Mouse (Mus musculus): ENCODE results near the gene Sult2a5. TPM values are rescaled to one million over a fixed set of nuclear protein-coding genes. Genes with fewer than 3 reads are reported as not detected.

Gene Sult2a5
- total RNA-seq (2021), result not detected
- long read RNA-seq, experiment 1, result 0 reads
- long read RNA-seq, experiment 2, result 0 reads

DNA sequence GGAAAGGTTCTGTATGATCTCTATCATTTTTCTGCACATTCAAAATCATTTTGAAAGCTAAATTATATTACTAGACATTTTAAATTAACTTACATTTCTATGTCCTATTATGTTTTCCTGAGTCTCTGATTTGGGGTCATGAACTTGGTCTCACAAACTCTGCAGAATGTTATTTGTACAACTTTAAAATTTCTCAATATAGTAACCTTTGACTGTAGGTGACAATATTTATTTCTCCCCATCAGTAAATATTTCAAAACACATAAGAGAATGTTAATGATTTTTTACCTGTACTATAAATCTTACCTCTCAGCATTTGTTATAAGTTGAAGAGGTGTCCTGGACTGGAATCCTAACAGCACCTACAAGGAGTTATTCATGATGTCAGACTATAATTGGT is at the start of gene Sult2a5:
Sult2a5 (plus strand) TSS at position 301 of the 400 bp plus-strand sequence.
- DNase-seq (ENCODE audit: extremely low spot score in 1 of 2, low spot score in 2 of 2), result no peak
- intact Hi-C loops (cut with DNase I), result no loop called here
- H3K27ac ChIP-seq, result no peak within 1 kb of the TSS
- no peak within 1 kb of the TSS for H3K4me3 ChIP-seq
- TF ChIP-seq CTCF (IDR thresholded peaks at IDR 0.05), result no peak

Other genes with a start within 250 kb of the Sult2a5 start
- 1 to 10 TPM in 1 of 2 experiments, under 1 TPM in 1; 0.56 to 1.9 TPM for gene Cabp5, start 225.8 kb upstream of the Sult2a5 start, total RNA-seq (2021)
- gene Bsph1, start 173.1 kb upstream of the Sult2a5 start, total RNA-seq (2021), result under 1 TPM in 1 of 2 experiments, not detected in 1; 0.44 TPM
- not detected for gene Bsph2, start 52.9 kb upstream of the Sult2a5 start, total RNA-seq (2021)
- not detected for gene Sult2a2, start 109.5 kb downstream of the Sult2a5 start, total RNA-seq (2021)
- gene Sult2a1, start 213.4 kb downstream of the Sult2a5 start, total RNA-seq (2021), result not detected

Data from left cerebral cortex, adult 2 months (tissue).